Mouse (Mus musculus) myocyte (in vitro differentiated cells): ENCODE results near the gene Wnt6.
"Not testable (repeated sequence)": the region's sequence is repeated elsewhere in the genome, so short reads cannot be mapped to it uniquely, and the experiment has no call there.

ENCODE experiments used
- CEBPB ChIP-seq: IDR thresholded peaks from 2 replicates; pipeline ENCODE4 v1.6.1; 2011; ENCODE audit warnings: mild to moderate bottlenecking, moderate library complexity; ENCODE audit not compliant: poor library complexity, insufficient read depth, severe bottlenecking
- E2F4 ChIP-seq: IDR thresholded peaks from one replicate; pipeline ENCODE4 v1.6.1; 2011; ENCODE audit warnings: mild to moderate bottlenecking, control low read depth, moderate library complexity; ENCODE audit not compliant: insufficient read depth
- MAX ChIP-seq: IDR thresholded peaks from one replicate; pipeline ENCODE4 v1.6.1; 2011; ENCODE audit warnings: low read depth, mild to moderate bottlenecking, control low read depth
- MYOD1 ChIP-seq, 3 experiments: IDR thresholded peaks; one replicate each; pipeline ENCODE4 v1.6.1; 2011; ENCODE audit warnings: control low read depth in 2 of 3, low read depth in 2 of 3, mild to moderate bottlenecking in 2 of 3, moderate library complexity in 1 of 3; ENCODE audit not compliant: insufficient read length in 2 of 3, control insufficient read depth in 1 of 3
- MYOG ChIP-seq, 3 experiments: IDR thresholded peaks; one replicate each; pipeline ENCODE4 v1.6.1; 2011; ENCODE audit warnings: control low read depth in 2 of 3, low read depth in 2 of 3, mild to moderate bottlenecking in 2 of 3; ENCODE audit not compliant: insufficient read length in 2 of 3, control insufficient read depth in 1 of 3, insufficient read depth in 1 of 3
- POLR2A ChIP-seq: IDR thresholded peaks from one replicate; pipeline ENCODE4 v1.6.1; 2011; ENCODE audit warnings: low read depth, mild to moderate bottlenecking, control low read depth, moderate library complexity; ENCODE audit not compliant: insufficient read length
- POLR2AphosphoS2 ChIP-seq: IDR thresholded peaks from one replicate; pipeline ENCODE4 v1.6.1; 2011; ENCODE audit warnings: low read depth, control low read depth; ENCODE audit not compliant: insufficient read length
- TCF12 ChIP-seq: IDR thresholded peaks from one replicate; pipeline ENCODE4 v1.6.1; 2011; ENCODE audit warnings: mild to moderate bottlenecking, control low read depth; ENCODE audit not compliant: poor library complexity, insufficient read depth, severe bottlenecking
- USF1 ChIP-seq: IDR thresholded peaks from one replicate; pipeline ENCODE4 v1.6.1; 2011; ENCODE audit warnings: low read depth, mild to moderate bottlenecking, control low read depth, moderate library complexity

DNA sequence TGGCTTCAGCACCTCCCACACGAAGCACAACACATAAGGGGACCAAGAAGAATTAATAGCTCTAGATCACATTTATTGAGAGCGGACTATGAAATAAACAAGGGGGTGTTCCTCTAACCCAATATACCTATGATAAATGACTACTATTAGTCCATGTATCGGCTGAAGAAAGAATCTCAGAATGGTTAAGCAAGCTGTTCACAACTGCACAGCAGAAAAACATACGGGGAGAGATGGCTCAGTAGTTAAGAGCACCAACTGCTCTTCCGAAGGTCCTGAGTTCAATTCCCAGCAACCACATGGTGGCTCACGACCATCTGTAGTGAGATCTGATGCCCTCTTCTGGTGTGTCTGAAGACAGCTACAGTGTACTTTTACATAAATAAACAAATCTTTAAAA is 44.3 kb downstream of the Wnt6 start:
- not testable (repeated sequence) for TF ChIP-seq POLR2A; MAX; CEBPB; USF1; MYOG (IDR thresholded peaks at IDR 0.05; ENCODE audit: control insufficient read depth in 1 of 3, insufficient read depth in 1 of 3, insufficient read length in 2 of 3, low read depth in 2 of 3); E2F4; MYOD1 (IDR thresholded peaks at IDR 0.05; ENCODE audit: control insufficient read depth in 1 of 3, insufficient read length in 2 of 3, low read depth in 2 of 3); TCF12; POLR2AphosphoS2
